In genomic region chr2:156780752-156781151, GRCm38 (mm10) we compare ENCODE assay signal across 10 mouse cellular contexts. TPM values are rescaled to one million over a fixed set of nuclear protein-coding genes. Genes with fewer than 3 reads are reported as not detected.
DNase-seq lines count a peak whose midpoint lies in the region; ATAC-seq lines count a peak whose summit lies in the region.
"Had no signal": no experiment of that assay in that cellular context is flagged by ENCODE, and none has a peak within 500 bp of the region (broad histone marks: within the 10 kb centered on the region; RNA-seq: fewer than 3 reads in every experiment).

No protein-coding gene starts in this region.

- WGBS in forebrain, embryonic 11.5 days, result 21% methylated on average over 17 of the region's 17 CpGs
- WGBS in forebrain, embryonic 15.5 days, result 19% methylated on average over 17 of the region's 17 CpGs
- WGBS in midbrain, embryonic 14.5 days, result 16% methylated on average over 17 of the region's 17 CpGs
- WGBS in midbrain, embryonic 16.5 days, result 14% methylated on average over 17 of the region's 17 CpGs
- 14% methylated on average over 17 of the region's 17 CpGs for WGBS in limb, embryonic 11.5 days

- H3K27ac ChIP-seq in forebrain, embryonic 11.5 days (ENCODE audit: low read depth, low read length), result no peak overlapping the region
- no peak overlapping the region for H3K27ac ChIP-seq in forebrain, embryonic 15.5 days (replicated peaks)
- H3K27ac ChIP-seq in midbrain, embryonic 14.5 days (replicated peaks; ENCODE audit: low read depth, low read length), result no peak overlapping the region
- H3K27ac ChIP-seq in midbrain, embryonic 16.5 days (ENCODE audit: low read length), result no peak overlapping the region
- H3K27ac ChIP-seq in limb, embryonic 11.5 days (replicated peaks; ENCODE audit: low read depth, low read length), result no peak overlapping the region

- H3K4me1 ChIP-seq in forebrain, embryonic 11.5 days (replicated peaks; ENCODE audit: control insufficient read depth, insufficient read depth, low read length), result 0 out of 2 replicates have a peak, but pooled peaks cover under 1% of the 10 kb centered on the region
- peaks cover 7% of the 10 kb centered on the region for H3K4me1 ChIP-seq in forebrain, embryonic 15.5 days
- peaks cover under 1% of the 10 kb centered on the region for H3K4me1 ChIP-seq in midbrain, embryonic 14.5 days (ENCODE audit: control insufficient read depth, insufficient read depth, low read length)
- no peaks in the 10 kb centered on the region for H3K4me1 ChIP-seq in midbrain, embryonic 16.5 days (ENCODE audit: control insufficient read depth, insufficient read depth, low read length)
- 0 out of 2 replicates have a peak, but pooled peaks cover 3% of the 10 kb centered on the region for H3K4me1 ChIP-seq in limb, embryonic 11.5 days (ENCODE audit: control insufficient read depth, insufficient read depth, low read length)

- peak; percentile 32; the same call in 1 of the 2 replicates for ATAC-seq in forebrain, embryonic 11.5 days (replicated peaks; ENCODE audit: low FRiP score)
- no peak for ATAC-seq in forebrain, embryonic 15.5 days (replicated peaks)
- ATAC-seq in midbrain, embryonic 14.5 days (ENCODE audit: low FRiP score, low TSS enrichment), result 0 out of 2 replicates have a peak, but pooled peaks have one; percentile 11
- no peak for ATAC-seq in midbrain, embryonic 16.5 days
- ATAC-seq in limb, embryonic 11.5 days (ENCODE audit: insufficient number of reproducible peaks, low FRiP score, low TSS enrichment, low read depth), result no peak

- H3K4me3 ChIP-seq in forebrain, embryonic 11.5 days (ENCODE audit: low read depth, low read length), result no peak overlapping the region
- H3K4me3 ChIP-seq in forebrain, embryonic 15.5 days, result no peak overlapping the region
- no peak overlapping the region for H3K4me3 ChIP-seq in midbrain, embryonic 14.5 days (replicated peaks; ENCODE audit: low read depth, low read length)
- H3K4me3 ChIP-seq in midbrain, embryonic 16.5 days (ENCODE audit: low read depth, low read length), result no peak overlapping the region
- no peak overlapping the region for H3K4me3 ChIP-seq in limb, embryonic 11.5 days (ENCODE audit: low read depth, low read length)

- H3K36me3 ChIP-seq in forebrain, embryonic 11.5 days (ENCODE audit: control insufficient read depth, insufficient read depth, low read length), result no peaks in the 10 kb centered on the region
- H3K36me3 ChIP-seq in forebrain, embryonic 15.5 days, result no peaks in the 10 kb centered on the region
- H3K36me3 ChIP-seq in midbrain, embryonic 14.5 days (ENCODE audit: control insufficient read depth, insufficient read depth, low read length), result no peaks in the 10 kb centered on the region
- no peaks in the 10 kb centered on the region for H3K36me3 ChIP-seq in midbrain, embryonic 16.5 days (ENCODE audit: control insufficient read depth, insufficient read depth, low read length)
- H3K36me3 ChIP-seq in limb, embryonic 11.5 days (ENCODE audit: control insufficient read depth, insufficient read depth, low read length), result no peaks in the 10 kb centered on the region

- H3K9ac ChIP-seq in forebrain, embryonic 11.5 days (ENCODE audit: low read length), result no peak overlapping the region
- H3K9ac ChIP-seq in forebrain, embryonic 15.5 days (replicated peaks), result no peak overlapping the region
- H3K9ac ChIP-seq in midbrain, embryonic 14.5 days (replicated peaks; ENCODE audit: low read length), result no peak overlapping the region
- H3K9ac ChIP-seq in midbrain, embryonic 16.5 days (ENCODE audit: low read depth, low read length), result no peak overlapping the region
- no peak overlapping the region for H3K9ac ChIP-seq in limb, embryonic 11.5 days (ENCODE audit: low read length)

- H3K27me3 ChIP-seq in forebrain, embryonic 11.5 days (ENCODE audit: control insufficient read depth, insufficient read depth, low read length), result peaks cover 2% of the 10 kb centered on the region; the same call in 1 of the 2 replicates
- H3K27me3 ChIP-seq in forebrain, embryonic 15.5 days, result no peaks in the 10 kb centered on the region
- no peaks in the 10 kb centered on the region for H3K27me3 ChIP-seq in midbrain, embryonic 14.5 days (ENCODE audit: control insufficient read depth, insufficient read depth, low read length)
- H3K27me3 ChIP-seq in midbrain, embryonic 16.5 days (ENCODE audit: control insufficient read depth, insufficient read depth, low read depth, low read length), result no peaks in the 10 kb centered on the region
- 0 out of 2 replicates have a peak, but pooled peaks cover 2% of the 10 kb centered on the region for H3K27me3 ChIP-seq in limb, embryonic 11.5 days (ENCODE audit: control insufficient read depth, insufficient read depth, low read length)

- peak overlapping the region; percentile 15; the same call in 1 of the 2 replicates for H3K4me2 ChIP-seq in forebrain, embryonic 11.5 days (ENCODE audit: low read depth, low read length, severe bottlenecking)
- no peak overlapping the region for H3K4me2 ChIP-seq in forebrain, embryonic 15.5 days (replicated peaks)
- H3K4me2 ChIP-seq in midbrain, embryonic 14.5 days (ENCODE audit: low read length), result no peak overlapping the region
- H3K4me2 ChIP-seq in midbrain, embryonic 16.5 days (ENCODE audit: low read length), result no peak overlapping the region
- H3K4me2 ChIP-seq in limb, embryonic 11.5 days (ENCODE audit: low read depth, severe bottlenecking), result 0 out of 2 replicates have a peak overlapping the region, but pooled peaks have one; percentile 1

- no peaks in the 10 kb centered on the region for H3K9me3 ChIP-seq in forebrain, embryonic 11.5 days (ENCODE audit: control insufficient read depth, low read length)
- H3K9me3 ChIP-seq in forebrain, embryonic 15.5 days, result no peaks in the 10 kb centered on the region
- H3K9me3 ChIP-seq in midbrain, embryonic 14.5 days (ENCODE audit: control insufficient read depth, low read length), result no peaks in the 10 kb centered on the region; the same call in 1 of the 2 replicates
- no peaks in the 10 kb centered on the region for H3K9me3 ChIP-seq in midbrain, embryonic 16.5 days (replicated peaks; ENCODE audit: control insufficient read depth, low read length, poor library complexity, severe bottlenecking)
- H3K9me3 ChIP-seq in limb, embryonic 11.5 days (ENCODE audit: control insufficient read depth, low read length), result no peaks in the 10 kb centered on the region

- DNase-seq in forebrain, embryonic 11.5 days (ENCODE audit: low spot score), result no peak
- peak; percentile 56 for DNase-seq in midbrain, embryonic 14.5 days
- DNase-seq in limb, embryonic 11.5 days (ENCODE audit: low spot score), result peak; percentile 41
- peak; percentile 78 for DNase-seq in testis, postnatal 10 days (ENCODE audit: low spot score)
- no peak for DNase-seq in right cerebral cortex, adult 18-20 months
- no peak for DNase-seq in natural killer cell, adult 2 months (ENCODE audit: low spot score in 2 of 2)
- DNase-seq: B cell, adult 2 months; gastrocnemius, postnatal 14 days had no signal

RNA-seq across cellular contexts. Expression of gene Myl9, which starts 5.5 kb away (rescaled TPM):
- 105 and 121 TPM in 2 replicates for polyA plus RNA-seq in forebrain, embryonic 11.5 days (2014; fragmentation: Nextera tagmentation; extraction: Ambion mirVana)
- polyA plus RNA-seq in forebrain, embryonic 15.5 days (2015; fragmentation: Nextera tagmentation; extraction: Ambion mirVana), result 32.2 and 34.2 TPM in 2 replicates
- 22.5 and 33.0 TPM in 2 replicates for polyA plus RNA-seq in midbrain, embryonic 14.5 days (2014; fragmentation: Nextera tagmentation; extraction: Ambion mirVana)
- 33.7 and 38.8 TPM in 2 replicates for polyA plus RNA-seq in midbrain, embryonic 16.5 days (2015; fragmentation: Nextera tagmentation; extraction: Ambion mirVana)
- 82.0 and 83.8 TPM in 2 replicates for polyA plus RNA-seq in limb, embryonic 11.5 days (2014; fragmentation: Nextera tagmentation; extraction: Ambion mirVana)

RNA-seq across cellular contexts. Expression of gene Tgif2, which starts 59.1 kb away (rescaled TPM):
- 109 and 110 TPM in 2 replicates for polyA plus RNA-seq in forebrain, embryonic 11.5 days (2014; fragmentation: Nextera tagmentation; extraction: Ambion mirVana)
- 42.4 and 45.2 TPM in 2 replicates for polyA plus RNA-seq in forebrain, embryonic 15.5 days (2015; fragmentation: Nextera tagmentation; extraction: Ambion mirVana)
- 19.3 and 25.8 TPM in 2 replicates for polyA plus RNA-seq in midbrain, embryonic 14.5 days (2014; fragmentation: Nextera tagmentation; extraction: Ambion mirVana)
- 12.5 and 14.1 TPM in 2 replicates for polyA plus RNA-seq in midbrain, embryonic 16.5 days (2015; fragmentation: Nextera tagmentation; extraction: Ambion mirVana)
- 99.5 and 100.0 TPM in 2 replicates for polyA plus RNA-seq in limb, embryonic 11.5 days (2014; fragmentation: Nextera tagmentation; extraction: Ambion mirVana)

Comparison
In these comparisons a context has a peak if more than half of its experiments do, and no peak if none do; other contexts are left out.
1. ATAC-seq: peak in forebrain, embryonic 11.5 days (single experiment) and midbrain, embryonic 14.5 days (single experiment); none in forebrain, embryonic 15.5 days (single experiment), midbrain, embryonic 16.5 days (single experiment) and limb, embryonic 11.5 days (single experiment).
2. H3K4me2 ChIP-seq: peak in forebrain, embryonic 11.5 days (single experiment) and limb, embryonic 11.5 days (single experiment); none in forebrain, embryonic 15.5 days (single experiment), midbrain, embryonic 14.5 days (single experiment) and midbrain, embryonic 16.5 days (single experiment).
3. DNase-seq: peak in midbrain, embryonic 14.5 days (single experiment), limb, embryonic 11.5 days (single experiment) and testis, postnatal 10 days (single experiment); none in forebrain, embryonic 11.5 days (single experiment), right cerebral cortex, adult 18-20 months (single experiment) and natural killer cell, adult 2 months (0 of 2).